Mouse (Mus musculus): ENCODE measurements around the gene Gprc5c.

DNA sequence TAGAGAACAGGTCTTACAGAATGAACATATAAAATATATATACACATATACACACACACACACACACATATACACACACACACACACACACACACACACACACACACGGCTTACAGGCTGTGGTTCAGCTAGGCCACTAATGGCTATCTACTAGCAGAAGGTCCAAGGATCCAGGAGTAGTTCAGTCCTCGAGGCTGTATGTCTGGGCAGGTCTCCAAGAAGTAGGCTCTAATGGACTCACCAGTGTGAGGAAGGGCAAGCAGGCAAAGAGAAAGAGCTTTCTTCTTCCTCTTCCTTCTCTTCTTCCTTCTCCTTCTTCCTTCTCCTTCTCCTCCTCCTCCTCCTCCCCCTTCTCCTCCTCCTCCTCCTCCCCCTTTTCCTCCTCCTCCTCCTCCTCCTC, 10.1 kb downstream of the Gprc5c start:
- TF ChIP-seq CTCF (IDR thresholded peaks at IDR 0.05; ENCODE audit: low read depth): no peak
- no peak for TF ChIP-seq EP300 (IDR thresholded peaks at IDR 0.05; ENCODE audit: low read depth)

Measured in liver, postnatal 0 days (tissue).